Mouse (Mus musculus) liver, embryonic 12.5 days (tissue): ENCODE measurements around the gene Samd4. TPM values are rescaled to one million over a fixed set of nuclear protein-coding genes. Genes with fewer than 3 reads are reported as not detected.

Source experiments
- ATAC-seq: fragments of 200-750 bp; cut with Nextera tagmentation; 2 replicates; pipeline ENCODE4 v1.8.0; 2017; ENCODE audit warnings: moderate number of reproducible peaks, mild to moderate bottlenecking, moderate library complexity
- H3K27ac ChIP-seq: fragments of 300-500 bp; sonication (generic); 2 replicates; pipeline ENCODE4 v1.5.1; 2016; ENCODE audit warnings: mild to moderate bottlenecking
- H3K27me3 ChIP-seq: fragments of 300-500 bp; sonication (generic); replicated peaks from 2 replicates; pipeline ENCODE4 v1.6.1; 2016; ENCODE audit warnings: mild to moderate bottlenecking, moderate library complexity
- H3K36me3 ChIP-seq: fragments of 300-500 bp; sonication (generic); 2 replicates; pipeline ENCODE4 v1.6.1; 2016; ENCODE audit warnings: mild to moderate bottlenecking, moderate library complexity
- H3K4me1 ChIP-seq: fragments of 300-500 bp; sonication (generic); 2 replicates; pipeline ENCODE4 v1.6.1; 2016
- H3K4me2 ChIP-seq: fragments of 300-500 bp; sonication (generic); 2 replicates; pipeline ENCODE4 v1.6.1; 2016; ENCODE audit warnings: mild to moderate bottlenecking, moderate library complexity
- H3K4me3 ChIP-seq: fragments of 300-500 bp; sonication (generic); 2 replicates; pipeline ENCODE4 v1.5.1; 2016; ENCODE audit warnings: mild to moderate bottlenecking, moderate library complexity
- H3K9ac ChIP-seq: fragments of 300-500 bp; sonication (generic); 2 replicates; pipeline ENCODE4 v1.6.1; 2016; ENCODE audit warnings: mild to moderate bottlenecking, moderate library complexity
- H3K9me3 ChIP-seq: fragments of 300-500 bp; sonication (generic); replicated peaks from 2 replicates; pipeline ENCODE4 v1.6.1; 2016; ENCODE audit warnings: mild to moderate bottlenecking, moderate library complexity
- WGBS: fragments of 180-500 bp; shearing (Covaris S2); methylation state at CpG from one replicate; pipeline ENCODE4 v1.1.7; 2016; ENCODE audit not compliant: insufficient replicate concordance; 5-methylcytosine and 5-hydroxymethylcytosine counted together
- polyA plus RNA-seq: library from polyadenylated mRNA; unstranded; fragments of >200 nt; fragmentation: Nextera tagmentation; extraction: Ambion mirVana; gene quantifications from 2 replicates; pipeline ENCODE4 v1.2.1, GENCODE M21; 2016

The Samd4 gene
- polyA plus RNA-seq, 1 experiment from 2014 or later: 0.67 TPM

DNA sequence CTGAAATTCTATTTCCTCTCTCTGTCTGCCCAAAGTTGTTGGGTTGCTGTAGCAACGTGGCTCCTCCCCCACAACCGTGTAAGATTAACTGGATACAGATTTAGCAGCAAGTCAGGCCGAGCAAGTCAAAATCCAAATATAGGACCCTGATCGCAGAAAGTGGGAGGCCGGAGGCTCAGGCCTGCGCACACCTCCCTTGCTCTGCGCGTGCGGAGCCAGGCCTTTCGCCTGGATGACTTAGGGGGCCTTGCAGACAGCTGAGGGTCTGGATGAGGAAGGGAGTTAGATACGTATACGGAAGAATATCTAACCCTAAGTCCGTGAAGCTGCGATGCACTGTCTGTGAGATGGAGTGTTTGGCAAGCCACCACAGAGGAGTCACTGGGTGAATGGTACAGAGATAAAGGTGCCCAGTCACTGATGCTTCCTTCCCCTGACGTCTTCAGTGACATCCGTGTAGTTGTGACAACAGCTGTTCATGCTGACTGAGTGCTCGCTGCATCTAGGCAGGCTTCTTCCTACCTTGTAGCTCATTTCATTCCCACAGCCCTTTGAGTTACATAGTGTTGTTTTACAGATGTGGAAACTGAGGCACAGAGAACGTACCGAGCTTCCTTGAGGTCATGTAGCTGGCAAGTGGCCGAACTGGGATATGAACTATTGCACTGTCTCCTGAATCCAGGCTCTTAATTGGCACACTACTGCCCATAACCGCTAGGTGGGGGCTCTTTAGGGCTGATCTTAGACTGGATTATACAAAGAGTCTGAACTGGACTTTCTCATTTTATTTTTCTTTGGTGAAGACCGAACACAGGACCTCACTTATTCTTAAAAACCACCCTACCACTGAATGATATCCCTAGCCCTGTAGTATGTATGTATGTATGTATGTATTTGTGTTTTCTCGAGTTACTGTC is 59.5 kb downstream of the Samd4 start:
- ATAC-seq: no peak
- H3K27ac ChIP-seq: no peak overlapping the region
- H3K4me1 ChIP-seq: 0 out of 2 replicates have a peak, but pooled peaks cover 3% of the 10 kb centered on the region
- H3K4me2 ChIP-seq: no peak overlapping the region
- no peak overlapping the region for H3K4me3 ChIP-seq
- no peaks in the 10 kb centered on the region for H3K9me3 ChIP-seq
- no peak overlapping the region for H3K9ac ChIP-seq
- no peaks in the 10 kb centered on the region for H3K36me3 ChIP-seq
- 53% methylated on average over 23 of the region's 23 CpGs for WGBS
- H3K27me3 ChIP-seq: no peaks in the 10 kb centered on the region

GRCm38 (mm10) chr14:46944411-46944810 is 61.8 kb downstream of the Samd4 start:
- WGBS: 52% methylated on average over 3 of the region's 3 CpGs
- H3K9me3 ChIP-seq: no peaks in the 10 kb centered on the region
- H3K36me3 ChIP-seq: no peaks in the 10 kb centered on the region
- H3K27ac ChIP-seq: no peak overlapping the region
- H3K9ac ChIP-seq: no peak overlapping the region
- no peak for ATAC-seq
- no peak overlapping the region for H3K4me2 ChIP-seq
- no peaks in the 10 kb centered on the region for H3K27me3 ChIP-seq
- no peak overlapping the region for H3K4me3 ChIP-seq
- H3K4me1 ChIP-seq: 0 out of 2 replicates have a peak, but pooled peaks cover 3% of the 10 kb centered on the region

- H3K4me3 ChIP-seq: no peak overlapping the region
- ATAC-seq: no peak
- H3K4me2 ChIP-seq: no peak overlapping the region
- H3K4me1 ChIP-seq: 0 out of 2 replicates have a peak, but pooled peaks cover 3% of the 10 kb centered on the region
- H3K27ac ChIP-seq: no peak overlapping the region
- H3K36me3 ChIP-seq: no peaks in the 10 kb centered on the region
- no peaks in the 10 kb centered on the region for H3K9me3 ChIP-seq
- WGBS: 73% methylated on average over 10 of the region's 10 CpGs
- no peak overlapping the region for H3K9ac ChIP-seq
- no peaks in the 10 kb centered on the region for H3K27me3 ChIP-seq
These were observed 63.3 kb downstream of the Samd4 start for GRCm38 (mm10) chr14:46945903-46946490.

DNA sequence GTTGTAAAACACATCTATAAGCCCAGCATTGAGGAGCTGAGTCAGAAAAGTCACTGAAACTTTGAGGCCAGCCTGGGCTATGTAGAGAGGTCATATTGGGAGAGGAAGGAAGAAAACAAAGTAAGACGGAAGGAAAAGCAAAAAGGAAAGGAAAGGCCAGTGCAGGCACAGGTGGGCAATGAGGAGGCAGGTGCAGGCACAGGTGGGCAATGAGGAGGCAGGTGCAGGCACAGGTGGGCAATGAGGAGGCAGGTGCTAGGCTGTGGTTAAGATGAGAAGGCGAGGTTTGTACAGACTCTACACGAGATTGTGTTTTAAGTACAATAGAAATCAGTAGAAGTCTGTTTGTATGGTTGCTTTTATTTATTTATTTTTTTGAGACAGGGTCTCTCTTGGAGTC is 65.0 kb downstream of the Samd4 start:
- no peak for ATAC-seq
- no peaks in the 10 kb centered on the region for H3K9me3 ChIP-seq
- 66% methylated on average over 3 of the region's 3 CpGs for WGBS

GRCm38 (mm10) chr14:46950527-46951384 is 68.1 kb downstream of the Samd4 start:
- no peaks in the 10 kb centered on the region for H3K9me3 ChIP-seq
- 44% methylated on average over 11 of the region's 11 CpGs for WGBS
- no peaks in the 10 kb centered on the region for H3K36me3 ChIP-seq
- H3K4me2 ChIP-seq: no peak overlapping the region
- ATAC-seq: no peak
- H3K9ac ChIP-seq: no peak overlapping the region
- no peak overlapping the region for H3K27ac ChIP-seq
- H3K4me3 ChIP-seq: no peak overlapping the region
- peaks cover 2% of the 10 kb centered on the region; the same call in 1 of the 2 replicates for H3K4me1 ChIP-seq
- H3K27me3 ChIP-seq: no peaks in the 10 kb centered on the region

More for the DNA sequence above, 65.0 kb downstream of the Samd4 start:
- H3K4me3 ChIP-seq: no peak overlapping the region
- no peak overlapping the region for H3K9ac ChIP-seq
- H3K4me2 ChIP-seq: no peak overlapping the region
- no peaks in the 10 kb centered on the region for H3K27me3 ChIP-seq
- H3K36me3 ChIP-seq: no peaks in the 10 kb centered on the region
- H3K27ac ChIP-seq: no peak overlapping the region
- no peaks in the 10 kb centered on the region for H3K4me1 ChIP-seq

DNA sequence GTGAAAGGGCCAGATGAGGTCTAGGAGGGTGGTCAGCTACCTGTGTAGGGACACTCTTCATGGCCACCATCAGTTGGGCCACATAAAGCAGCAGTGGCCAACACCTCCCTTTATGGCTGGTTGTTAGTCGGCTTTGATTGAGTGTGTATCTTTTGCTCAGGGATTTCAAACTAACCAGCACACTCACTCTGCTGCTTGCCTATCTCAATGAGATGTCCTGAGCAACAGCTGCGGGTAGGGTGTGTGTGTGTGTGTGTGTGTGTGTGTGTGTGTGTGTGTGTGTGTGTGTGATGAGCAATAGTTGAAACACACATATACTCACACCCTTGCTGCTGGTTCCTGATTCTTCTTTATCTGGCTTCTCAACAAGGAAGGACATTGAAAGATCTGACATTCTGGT is 69.6 kb downstream of the Samd4 start:
- 59% methylated on average over 2 of the region's 2 CpGs for WGBS
- H3K4me2 ChIP-seq: no peak overlapping the region
- peaks cover 6% of the 10 kb centered on the region; the same call in 1 of the 2 replicates for H3K4me1 ChIP-seq
- ATAC-seq: no peak
- no peaks in the 10 kb centered on the region for H3K27me3 ChIP-seq
- no peaks in the 10 kb centered on the region for H3K9me3 ChIP-seq
- H3K27ac ChIP-seq: no peak overlapping the region
- no peak overlapping the region for H3K4me3 ChIP-seq
- no peak overlapping the region for H3K9ac ChIP-seq
- no peaks in the 10 kb centered on the region for H3K36me3 ChIP-seq

DNA sequence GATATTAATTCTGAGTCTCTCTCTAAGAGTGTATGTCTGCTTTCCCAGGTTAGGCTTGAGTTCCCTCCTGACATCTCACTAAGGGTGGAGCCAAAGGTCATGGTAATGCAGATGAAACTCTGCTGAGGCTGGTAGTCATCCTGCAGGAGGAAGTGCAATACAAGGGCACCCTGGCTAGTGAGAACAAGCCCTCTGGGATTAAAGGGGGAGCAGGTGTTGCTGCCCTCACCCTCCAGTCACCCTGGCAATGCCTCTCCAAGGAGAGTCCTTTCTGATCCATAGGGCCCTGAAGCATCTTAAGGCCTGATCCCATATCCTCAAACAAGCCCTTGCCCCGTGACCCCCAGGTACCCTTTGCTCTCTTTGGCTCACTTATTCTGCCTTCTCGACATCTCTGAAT is 72.5 kb downstream of the Samd4 start:
- H3K9me3 ChIP-seq: no peaks in the 10 kb centered on the region
- no peak overlapping the region for H3K4me2 ChIP-seq
- ATAC-seq: no peak
- WGBS: 43% methylated on average over 2 of the region's 2 CpGs
- H3K27me3 ChIP-seq: no peaks in the 10 kb centered on the region
- no peak overlapping the region for H3K4me3 ChIP-seq
- H3K36me3 ChIP-seq: no peaks in the 10 kb centered on the region
- no peak overlapping the region for H3K9ac ChIP-seq
- H3K27ac ChIP-seq: no peak overlapping the region
- peaks cover 6% of the 10 kb centered on the region; the same call in 1 of the 2 replicates for H3K4me1 ChIP-seq

DNA sequence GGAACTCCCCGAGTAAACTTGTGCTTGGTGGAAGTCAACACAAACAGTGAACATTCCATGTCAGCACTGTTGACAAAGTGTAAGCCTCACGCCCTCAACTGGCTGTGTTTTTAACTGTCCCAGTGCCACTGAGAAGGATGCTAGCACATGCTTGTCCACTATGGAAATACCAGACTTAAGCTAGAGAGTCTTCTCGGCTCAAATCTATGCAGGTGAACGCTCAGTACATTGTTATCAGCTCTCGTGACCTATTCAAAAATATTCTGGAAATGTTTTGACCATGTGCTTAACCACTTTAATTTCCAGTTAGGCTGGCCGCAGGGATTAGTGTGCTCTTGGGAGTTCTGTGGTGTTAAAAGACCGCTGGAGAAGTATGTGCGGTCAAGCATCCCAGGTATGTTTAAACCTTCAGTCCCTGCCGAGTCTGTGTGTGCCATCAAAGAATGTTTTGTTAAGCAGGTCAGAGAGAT is 73.0 kb downstream of the Samd4 start:
- WGBS: 58% methylated on average over 9 of the region's 9 CpGs
- Histone ChIP-seq H3K27me3 (no peaks in the 10 kb centered on the region), H3K36me3 (no peaks in the 10 kb centered on the region), H3K9me3 (no peaks in the 10 kb centered on the region), H3K4me3 (no peak overlapping the region), H3K27ac (no peak overlapping the region), H3K4me1 (peaks cover 6% of the 10 kb centered on the region; the same call in 1 of the 2 replicates), H3K4me2 (no peak overlapping the region), H3K9ac (no peak overlapping the region)
- no peak for ATAC-seq

DNA sequence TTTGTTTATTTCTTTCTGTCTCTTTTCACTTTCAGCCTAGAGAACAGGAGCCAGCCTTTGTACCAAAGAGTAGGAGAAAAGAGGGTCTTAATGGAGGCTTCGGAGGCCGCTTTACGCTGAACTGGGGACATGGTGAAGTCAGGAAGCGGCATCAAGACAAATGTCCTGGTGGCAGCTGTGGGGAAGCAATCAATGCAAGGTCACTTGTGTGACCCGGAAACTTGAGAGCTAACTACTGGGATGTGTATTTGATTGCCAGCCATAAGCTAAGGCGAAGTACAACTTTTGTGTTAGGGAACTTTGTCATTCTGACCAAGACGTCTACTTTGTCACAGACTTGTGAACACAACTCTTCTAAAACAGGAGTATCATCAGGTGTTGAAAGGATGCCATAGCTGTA is 73.5 kb downstream of the Samd4 start:
- H3K4me3 ChIP-seq: no peak overlapping the region
- no peaks in the 10 kb centered on the region for H3K36me3 ChIP-seq
- no peak overlapping the region for H3K27ac ChIP-seq
- peaks cover 6% of the 10 kb centered on the region; the same call in 1 of the 2 replicates for H3K4me1 ChIP-seq
- no peak overlapping the region for H3K4me2 ChIP-seq
- 45% methylated on average over 7 of the region's 7 CpGs for WGBS
- H3K9me3 ChIP-seq: no peaks in the 10 kb centered on the region
- H3K27me3 ChIP-seq: no peaks in the 10 kb centered on the region
- no peak for ATAC-seq
- H3K9ac ChIP-seq: no peak overlapping the region

GRCm38 (mm10) chr14:46959166-46959721 is 76.6 kb downstream of the Samd4 start:
- Histone ChIP-seq H3K9me3 (no peaks in the 10 kb centered on the region), H3K4me3 (no peak overlapping the region), H3K27me3 (no peaks in the 10 kb centered on the region; the same call in 1 of the 2 replicates), H3K9ac (no peak overlapping the region), H3K4me2 (no peak overlapping the region), H3K27ac (no peak overlapping the region), H3K4me1 (peaks cover 6% of the 10 kb centered on the region; the same call in 1 of the 2 replicates), H3K36me3 (no peaks in the 10 kb centered on the region)
- no peak for ATAC-seq
- WGBS: 66% methylated on average over 7 of the region's 7 CpGs

DNA sequence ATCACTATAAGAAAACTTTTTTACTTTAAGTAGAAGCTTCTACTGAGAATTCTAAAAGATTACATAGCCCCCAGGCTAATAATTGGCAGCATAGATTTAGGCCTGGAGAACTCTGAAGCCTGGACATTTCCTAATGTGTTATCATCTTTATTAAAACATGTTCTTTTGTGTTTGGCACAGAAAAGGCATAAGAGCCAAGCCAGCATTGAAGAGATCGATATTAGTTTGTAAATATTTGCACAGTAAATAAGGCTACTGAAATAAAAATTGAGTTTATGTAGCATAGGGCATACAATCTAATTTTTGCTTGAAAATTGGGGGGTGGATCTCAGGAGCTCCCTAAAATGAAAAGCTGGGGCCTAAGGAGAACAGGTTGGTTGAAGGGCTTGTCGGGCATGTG is 77.2 kb downstream of the Samd4 start:
- no peak overlapping the region for H3K4me2 ChIP-seq
- H3K9ac ChIP-seq: no peak overlapping the region
- H3K4me3 ChIP-seq: no peak overlapping the region
- no peaks in the 10 kb centered on the region; the same call in 1 of the 2 replicates for H3K27me3 ChIP-seq
- H3K9me3 ChIP-seq: no peaks in the 10 kb centered on the region
- peaks cover 6% of the 10 kb centered on the region; the same call in 1 of the 2 replicates for H3K4me1 ChIP-seq
- no peak overlapping the region for H3K27ac ChIP-seq
- ATAC-seq: no peak
- 71% methylated on average over 2 of the region's 2 CpGs for WGBS
- no peaks in the 10 kb centered on the region for H3K36me3 ChIP-seq
